Mouse (Mus musculus): Measurements from ENCODE around the gene Apba3.

Apba3 gene

DNA sequence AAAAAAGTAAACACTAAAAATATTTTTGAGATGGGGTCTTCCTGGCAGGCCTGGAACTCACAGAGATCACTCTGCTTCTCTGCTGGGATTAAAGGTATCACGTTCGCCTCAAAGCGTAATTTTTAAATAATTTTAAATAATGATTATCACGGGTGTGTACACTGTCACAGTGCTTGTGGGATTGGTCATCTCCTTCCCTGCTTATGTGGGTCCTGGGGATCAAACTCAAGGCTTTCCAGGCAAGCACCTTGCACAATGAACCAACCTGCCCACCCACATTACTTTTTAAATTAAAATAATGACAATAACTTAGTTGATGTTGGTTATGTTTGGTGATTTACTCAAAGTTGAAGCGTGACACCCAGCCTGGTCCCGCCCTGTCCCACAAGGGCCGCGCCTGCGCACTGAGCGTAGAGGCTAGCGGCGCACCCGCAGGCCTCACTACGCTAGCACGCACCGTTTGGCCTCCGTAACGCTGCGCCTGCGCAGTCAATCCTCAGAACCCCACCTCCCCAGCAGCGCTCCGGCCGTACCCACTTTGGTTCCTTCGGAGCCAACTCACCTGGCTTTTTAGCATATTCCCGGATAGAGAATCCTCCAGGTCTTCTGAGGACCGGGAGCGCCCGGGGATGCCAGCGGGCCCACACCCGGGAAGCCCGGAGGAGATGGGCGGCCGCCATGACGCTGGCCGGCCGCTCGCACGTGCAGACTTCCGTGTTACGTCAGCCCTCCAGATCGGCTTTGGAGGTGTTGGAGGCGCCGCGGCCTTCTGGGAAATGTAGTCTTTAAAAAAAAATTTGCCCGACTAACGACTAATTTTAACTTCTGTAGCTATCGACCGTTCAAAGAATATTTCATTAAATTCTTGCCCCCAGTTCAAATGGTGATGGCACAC lies at the start of gene Apba3, which contains the start of gene Mrpl54:
Apba3 (plus strand) TSS at position 750 of the 895 bp plus-strand sequence.
Mrpl54 (minus strand) TSS at position 724 of the 895 bp plus-strand sequence.
- no peak for TF ChIP-seq GATA4 (IDR thresholded peaks at IDR 0.05; ENCODE audit: insufficient replicate concordance, low read length)

DNA sequence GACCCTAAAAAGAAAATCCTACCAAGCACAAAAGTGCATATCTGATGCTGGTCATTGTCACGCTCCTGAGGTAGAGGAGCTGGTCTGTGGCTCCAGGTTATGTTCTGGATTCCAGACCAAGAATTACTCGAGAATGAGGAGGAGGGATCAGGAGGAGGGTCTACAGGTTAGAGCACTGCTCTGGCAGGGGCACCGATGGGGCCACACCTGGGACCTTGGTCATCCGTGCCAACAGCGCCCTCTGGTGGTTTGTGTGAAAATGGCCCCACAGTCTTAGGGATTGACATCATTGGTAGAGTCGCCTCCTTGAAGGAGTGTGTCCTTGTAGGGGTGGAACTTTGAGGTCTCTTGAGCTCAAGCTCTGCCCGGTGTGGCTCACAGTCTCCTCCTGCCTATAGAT lies 48.8 kb upstream of the Apba3 start:
- no peak for TF ChIP-seq GATA4 (IDR thresholded peaks at IDR 0.05; ENCODE audit: insufficient replicate concordance, low read length)

DNA sequence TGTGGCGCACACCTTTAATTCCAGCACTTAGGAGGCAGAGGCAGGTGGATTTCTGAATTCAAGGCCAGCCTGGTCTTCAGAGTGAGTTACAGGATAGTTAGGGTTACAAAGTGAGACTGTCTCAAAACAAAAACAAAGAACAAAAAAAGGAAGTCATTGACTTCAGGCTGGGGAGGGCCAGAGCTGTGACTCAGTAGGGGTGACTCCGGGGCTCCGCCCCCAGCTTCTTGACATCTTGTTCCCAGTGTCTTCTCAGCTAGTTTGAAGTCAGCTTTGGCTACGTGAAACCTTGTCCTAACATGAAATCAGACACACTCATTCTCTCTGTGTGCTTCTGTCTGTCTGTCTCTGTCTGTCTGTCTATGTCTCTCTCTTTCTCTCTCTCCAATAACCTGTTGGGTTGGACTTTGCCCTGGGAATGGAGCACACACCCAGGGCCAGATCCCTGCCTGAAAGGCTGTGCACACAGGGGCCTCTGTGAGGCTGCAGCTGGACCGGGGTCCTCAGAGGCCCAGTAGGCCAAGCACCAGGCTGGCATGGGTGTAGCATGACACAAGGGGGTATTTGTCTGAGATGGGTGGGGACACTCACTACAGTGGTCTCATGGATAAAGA lies 45.3 kb upstream of the Apba3 start:
- TF ChIP-seq GATA4 (IDR thresholded peaks at IDR 0.05; ENCODE audit: insufficient replicate concordance, low read length) = no peak

DNA sequence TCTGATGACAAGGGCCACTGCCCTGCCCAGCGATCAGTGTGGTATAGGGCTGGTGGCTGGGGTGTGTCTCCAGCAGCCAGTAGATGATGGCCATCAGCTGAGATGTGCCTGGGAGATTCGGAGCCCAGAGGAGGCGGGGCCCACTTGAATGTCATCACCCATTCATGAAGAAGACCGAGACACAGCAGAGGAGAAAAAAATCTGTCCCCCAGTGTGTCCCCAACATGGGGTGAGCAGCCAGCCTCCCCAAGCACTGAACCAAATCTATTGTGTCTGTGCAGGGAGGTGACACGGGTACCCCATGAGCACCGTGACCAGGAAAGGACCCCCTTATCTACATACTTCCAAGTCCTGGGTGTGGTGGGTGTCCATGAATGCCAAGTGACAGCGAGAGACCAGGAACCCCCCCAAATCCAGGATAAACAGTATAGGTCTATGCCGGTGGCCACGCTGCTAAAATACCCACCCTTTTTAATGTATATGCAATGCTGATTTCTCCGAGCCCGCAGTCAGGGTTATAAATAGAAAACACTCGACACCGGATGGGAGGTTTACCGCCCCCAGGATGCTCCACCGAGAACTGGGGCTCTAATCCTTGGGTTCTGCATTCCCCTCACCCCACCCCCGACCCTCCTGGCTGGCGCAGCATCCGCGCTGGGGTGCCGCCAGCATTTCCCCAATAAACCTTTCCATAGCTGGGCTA lies 36.9 kb upstream of the Apba3 start:
- TF ChIP-seq GATA4 (IDR thresholded peaks at IDR 0.05; ENCODE audit: insufficient replicate concordance, low read length) = no peak

DNA sequence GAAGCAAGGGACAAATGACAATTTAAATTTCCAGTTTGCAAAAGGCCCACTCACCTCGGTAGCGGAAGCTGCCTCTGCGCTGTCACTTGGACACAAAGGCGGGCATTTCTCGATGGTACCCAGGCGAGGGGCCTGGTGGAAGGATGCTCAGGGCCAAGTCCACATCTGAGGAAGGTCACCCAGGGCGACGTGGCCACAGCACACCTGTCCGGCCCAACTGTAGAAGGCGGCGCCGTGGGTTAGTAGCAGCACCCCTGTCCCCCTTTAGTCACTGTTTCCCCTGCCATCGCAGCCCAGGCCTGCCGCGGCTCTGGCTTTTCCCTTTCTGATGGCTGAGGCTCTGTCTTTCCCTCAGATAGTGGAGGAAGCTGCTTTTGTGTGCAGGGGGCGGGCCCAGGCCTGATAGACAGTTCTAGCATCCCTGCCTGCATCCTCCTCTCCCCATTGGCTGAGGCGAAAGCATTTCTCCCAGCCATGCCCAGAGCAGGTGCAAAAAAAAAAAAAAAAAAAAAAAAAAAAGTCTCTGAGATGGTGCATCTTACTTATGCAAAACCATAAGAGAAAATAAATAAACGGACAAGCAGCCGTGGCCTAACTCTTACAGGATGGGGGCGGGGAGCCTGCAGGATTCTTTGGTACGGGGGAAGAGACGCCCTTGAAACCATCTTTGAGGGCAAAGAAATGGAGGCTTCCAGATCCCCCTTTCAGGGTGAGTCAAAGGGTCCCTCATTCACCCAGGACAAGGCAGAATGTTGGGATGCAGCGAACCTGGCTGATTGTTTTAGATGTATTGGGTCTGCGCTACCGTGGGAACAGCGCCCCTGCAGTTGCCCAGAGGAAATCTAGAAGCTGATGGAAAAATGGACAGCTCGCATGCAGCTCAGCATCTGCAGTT lies 36.1 kb upstream of the Apba3 start, which contains the start of gene Atcay:
Atcay (minus strand) TSS at position 396 of the 895 bp plus-strand sequence.
- TF ChIP-seq GATA4 (IDR thresholded peaks at IDR 0.05; ENCODE audit: insufficient replicate concordance, low read length) = no peak

DNA sequence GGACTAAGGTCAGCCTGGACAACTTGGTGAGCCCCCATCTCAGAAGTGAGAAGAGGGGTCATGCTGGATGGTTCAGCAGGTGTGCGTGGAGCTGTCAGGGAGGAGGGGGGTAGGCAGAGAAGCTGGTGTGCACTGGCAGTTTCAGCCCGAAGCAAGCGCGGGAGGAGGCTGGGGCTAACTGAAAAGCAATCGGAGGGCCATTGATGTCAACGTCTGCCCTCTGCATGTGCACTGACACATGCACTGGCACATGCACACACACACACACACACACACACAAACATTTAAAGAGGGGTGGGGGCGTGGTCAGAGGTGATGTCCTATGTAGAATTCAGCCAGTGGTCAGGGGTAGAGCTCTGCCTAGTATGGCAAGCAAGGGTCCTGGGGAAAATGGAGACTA lies 35.3 kb upstream of the Apba3 start:
- TF ChIP-seq GATA4 (IDR thresholded peaks at IDR 0.05; ENCODE audit: insufficient replicate concordance, low read length) = no peak

DNA sequence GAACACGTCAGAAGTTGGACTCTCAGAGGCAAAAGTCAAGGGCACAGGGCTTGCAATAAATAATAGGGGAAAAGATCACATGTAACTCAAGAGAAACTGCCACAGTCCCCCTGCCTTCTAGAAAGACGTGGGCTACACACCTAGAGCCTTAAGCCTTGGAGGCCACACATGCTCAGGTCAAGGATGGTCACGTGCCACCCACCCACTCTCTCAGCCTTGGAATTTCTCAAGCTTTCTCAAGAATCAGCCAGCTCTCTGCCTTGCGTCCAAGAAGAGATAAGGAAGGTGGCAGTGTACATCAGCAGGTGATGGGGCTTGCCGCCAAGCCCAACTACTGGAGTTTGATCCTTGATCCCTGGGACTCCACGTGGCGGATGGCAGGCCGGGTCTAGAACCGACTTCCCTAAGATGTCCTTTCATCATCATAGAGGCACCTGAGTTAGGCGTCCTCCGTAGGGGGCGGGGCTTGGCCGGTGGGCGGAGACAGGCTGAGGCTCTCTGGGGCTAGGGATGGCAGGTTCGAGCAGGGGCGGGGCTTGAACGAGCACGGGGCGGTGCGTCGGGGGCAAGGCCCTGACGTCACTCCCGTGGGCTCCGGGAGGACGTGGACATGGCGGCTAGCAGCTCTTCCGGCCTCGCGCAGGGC lies 34.1 kb upstream of the Apba3 start, which contains the start of gene Zfr2:
Zfr2 (plus strand) TSS at position 576 of the 646 bp plus-strand sequence.
- peak; percentile 37; the same call in 1 of the 2 replicates for TF ChIP-seq GATA4 (IDR thresholded peaks at IDR 0.05; ENCODE audit: insufficient replicate concordance, low read length)

DNA sequence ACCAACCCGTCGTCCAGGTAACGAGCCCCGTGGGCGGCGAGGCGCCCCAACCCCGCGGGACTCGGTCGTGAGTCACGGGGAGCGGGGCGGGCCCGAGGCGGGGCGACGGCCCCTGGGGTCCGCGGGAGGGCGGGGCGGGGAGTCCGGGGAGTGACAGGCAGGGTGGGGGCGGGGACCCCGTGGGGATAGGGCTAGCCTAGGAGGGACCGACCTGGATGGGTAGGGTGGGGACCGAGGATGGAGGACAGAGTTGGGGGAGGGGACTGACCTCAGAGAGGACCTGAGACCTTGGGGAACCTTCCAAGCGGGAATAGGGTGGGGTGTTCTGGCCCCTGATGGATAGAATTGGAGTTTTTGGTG lies 33.6 kb upstream of the Apba3 start:
- TF ChIP-seq GATA4 (IDR thresholded peaks at IDR 0.05; ENCODE audit: insufficient replicate concordance, low read length) = no peak

DNA sequence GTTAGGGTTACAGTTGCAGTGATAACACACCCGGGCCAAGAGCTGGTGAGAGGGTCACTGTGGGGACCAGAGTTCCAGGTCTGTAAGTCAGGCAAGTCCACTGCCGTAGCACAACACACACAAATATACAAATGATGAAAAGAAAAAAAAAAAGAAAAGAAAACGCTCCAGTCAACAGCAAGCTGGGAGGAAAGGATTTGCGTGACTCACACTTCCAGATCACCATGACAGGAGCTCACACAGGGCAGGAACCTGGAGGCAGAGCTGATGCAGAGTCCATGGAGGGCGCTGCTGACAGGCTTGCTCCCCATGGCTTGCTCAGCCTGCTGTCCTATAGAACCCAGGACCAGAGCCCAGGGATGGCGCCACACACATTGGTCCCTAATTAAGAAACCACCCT lies 32.6 kb upstream of the Apba3 start:
- TF ChIP-seq GATA4 (IDR thresholded peaks at IDR 0.05; ENCODE audit: insufficient replicate concordance, low read length) = no peak

DNA sequence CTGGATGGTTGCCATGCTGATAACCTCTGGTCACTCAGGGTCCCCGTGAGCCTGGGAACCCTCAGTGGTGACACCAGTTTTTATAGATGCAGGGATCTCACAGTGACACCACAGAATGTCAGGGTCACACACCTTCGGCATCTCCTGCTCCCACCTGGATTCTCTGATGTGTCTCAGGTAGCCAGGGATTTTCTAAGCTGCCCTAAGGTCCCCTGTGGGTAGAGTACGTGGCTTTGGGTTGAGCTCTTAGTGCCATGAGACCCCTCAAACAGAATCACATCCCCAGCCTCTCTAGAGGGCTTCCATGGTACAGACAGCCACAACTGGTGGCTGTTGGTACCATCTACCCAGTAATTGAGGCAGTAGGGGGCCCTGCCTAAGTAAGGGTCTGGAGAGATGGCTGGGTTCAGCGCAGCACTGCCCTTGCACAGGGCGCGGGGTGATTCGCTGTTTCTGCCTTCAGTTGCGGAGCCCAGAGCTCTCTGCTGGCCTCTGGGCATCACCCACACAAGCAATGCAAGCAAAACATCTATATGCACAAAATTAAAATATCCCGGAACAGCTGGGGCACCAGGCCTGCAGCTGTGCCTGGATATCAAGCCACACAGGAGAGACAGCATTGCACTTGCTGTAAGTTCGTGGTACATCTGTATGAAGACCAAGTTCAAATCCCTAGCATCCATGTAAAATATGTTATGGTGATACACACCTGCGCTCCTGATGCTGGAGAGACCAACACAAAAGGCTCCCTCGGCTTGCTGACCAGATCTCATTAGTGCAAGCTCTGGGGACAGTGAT lies 30.1 kb upstream of the Apba3 start:
- TF ChIP-seq GATA4 (IDR thresholded peaks at IDR 0.05; ENCODE audit: insufficient replicate concordance, low read length) = no peak

DNA sequence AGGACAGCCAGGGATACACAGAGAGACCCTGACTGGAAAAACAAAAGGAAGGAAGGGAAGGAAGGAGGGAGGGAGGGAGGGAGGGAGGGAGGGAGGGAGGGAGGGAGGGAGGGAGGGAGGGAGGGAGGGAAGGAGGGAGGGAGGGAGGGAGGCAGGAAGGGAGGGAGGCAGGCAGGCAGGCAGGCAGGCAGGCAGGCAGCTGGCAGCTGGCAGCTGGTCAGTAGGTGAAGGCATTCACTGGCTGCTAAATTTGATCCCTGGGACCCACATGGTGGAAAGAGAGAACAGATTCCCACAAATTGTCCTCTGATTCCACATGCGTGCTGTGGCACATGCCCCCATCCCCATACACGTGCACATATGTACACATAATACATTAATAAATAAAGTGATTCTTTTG lies 28.1 kb upstream of the Apba3 start:
- no peak for TF ChIP-seq GATA4 (IDR thresholded peaks at IDR 0.05; ENCODE audit: insufficient replicate concordance, low read length)

DNA sequence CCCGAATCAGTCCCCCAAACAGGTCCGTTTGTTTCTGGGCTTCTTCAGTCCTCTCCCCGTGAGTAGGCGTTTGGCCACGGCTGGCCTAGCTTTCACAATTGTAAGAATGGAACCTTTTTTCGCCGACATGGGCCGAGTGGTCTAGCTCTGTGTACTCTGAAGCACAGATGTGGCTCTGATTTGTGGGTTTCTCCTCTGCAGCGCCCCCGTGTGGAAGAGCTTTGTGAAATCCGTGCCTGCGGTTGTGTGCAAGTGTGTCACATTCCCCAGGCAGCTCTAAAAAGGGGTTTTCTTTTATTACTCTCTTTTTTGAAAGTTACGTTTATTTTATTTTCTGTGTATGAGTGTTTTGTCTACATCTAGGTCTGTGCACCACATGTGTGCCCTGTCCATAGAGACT lies 25.9 kb upstream of the Apba3 start:
- TF ChIP-seq GATA4 (IDR thresholded peaks at IDR 0.05; ENCODE audit: insufficient replicate concordance, low read length) = no peak

DNA sequence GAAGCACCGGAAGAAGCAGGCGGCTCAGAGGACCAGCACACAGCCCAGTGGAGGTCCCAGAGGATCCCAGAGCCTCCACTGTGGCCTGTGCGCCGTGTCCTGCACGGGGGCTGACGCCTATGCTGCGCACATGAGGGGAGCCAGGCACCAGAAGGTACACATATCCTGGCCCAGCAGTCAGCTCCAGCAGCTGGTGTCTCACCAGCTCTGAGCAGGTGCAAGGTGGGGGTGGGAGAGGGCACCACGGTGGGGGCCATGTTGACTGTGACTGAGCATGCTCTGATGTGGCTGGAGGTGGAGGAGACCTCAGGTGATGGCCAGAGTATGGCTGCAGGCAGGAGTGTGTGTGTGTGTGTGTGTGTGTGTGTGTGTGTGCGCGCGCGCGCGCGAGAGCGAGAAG lies 24.7 kb upstream of the Apba3 start:
- TF ChIP-seq GATA4 (IDR thresholded peaks at IDR 0.05; ENCODE audit: insufficient replicate concordance, low read length) = no peak
